Comparison of ENCODE assay signal across 12 mouse cellular contexts in the genomic region with DNA sequence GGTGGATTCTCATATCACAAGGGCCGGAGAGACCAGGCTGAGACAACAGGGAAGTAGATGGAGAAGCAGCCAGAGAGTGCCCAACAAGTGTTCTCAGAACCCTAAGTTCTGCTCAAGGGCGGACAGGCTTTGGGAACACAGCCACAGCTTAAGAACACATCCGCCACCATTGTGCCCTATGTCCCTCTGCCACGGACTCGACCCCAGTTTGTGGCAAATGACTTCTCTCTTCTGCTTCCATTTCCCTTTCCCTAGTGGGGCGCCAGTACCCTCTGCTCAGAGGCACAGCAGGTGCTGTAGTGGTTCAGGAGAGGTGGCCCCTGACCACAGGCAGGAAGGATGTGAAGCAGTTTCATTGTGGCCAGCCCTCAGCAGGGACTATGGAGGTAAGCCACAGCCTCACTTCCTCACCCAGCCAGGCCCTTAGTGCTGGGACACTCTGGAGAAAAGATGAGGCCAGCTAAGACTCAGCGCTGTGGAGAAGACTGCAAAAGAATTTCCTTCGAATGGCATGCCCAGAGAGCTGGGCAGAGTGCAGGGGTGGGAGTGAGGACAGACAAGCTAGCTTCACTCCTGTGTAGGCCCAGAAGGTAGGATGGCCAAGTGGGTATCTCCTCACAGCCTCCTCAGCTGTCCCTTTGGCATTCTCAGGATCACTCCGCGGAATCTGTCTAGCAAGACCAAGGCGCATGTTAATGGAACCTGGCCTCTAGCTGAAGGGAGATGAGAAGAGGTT. TPM values are rescaled to one million over a fixed set of nuclear protein-coding genes. Genes with fewer than 3 reads are reported as not detected.
A peak's percentile ranks its signal among the peaks of the same experiment; 100 is the strongest.
DNase-seq lines count a peak whose midpoint lies in the region; ATAC-seq and TF ChIP-seq lines count a peak whose summit lies in the region.
"Had no signal": no experiment of that assay in that cellular context is flagged by ENCODE, and none has a peak within 500 bp of the region (broad histone marks: within the 10 kb centered on the region; RNA-seq: fewer than 3 reads in every experiment).

No protein-coding gene starts in this region.

- H3K36me3 ChIP-seq in kidney, postnatal 0 days (ENCODE audit: insufficient read depth, low read length), result no peaks in the 10 kb centered on the region
- no peaks in the 10 kb centered on the region for H3K36me3 ChIP-seq in intestine, postnatal 0 days (ENCODE audit: control insufficient read depth, insufficient read depth)
- H3K36me3 ChIP-seq in midbrain, embryonic 13.5 days, result no peaks in the 10 kb centered on the region
- no peaks in the 10 kb centered on the region for H3K36me3 ChIP-seq in forebrain, embryonic 12.5 days (replicated peaks)
- H3K36me3 ChIP-seq: hindbrain, embryonic 12.5 days had no signal

- no peaks in the 10 kb centered on the region for H3K27me3 ChIP-seq in kidney, postnatal 0 days (ENCODE audit: insufficient read depth, low read length)
- no peaks in the 10 kb centered on the region for H3K27me3 ChIP-seq in intestine, postnatal 0 days (replicated peaks; ENCODE audit: control insufficient read depth, insufficient read depth, low read length)
- no peaks in the 10 kb centered on the region for H3K27me3 ChIP-seq in midbrain, embryonic 13.5 days
- H3K27me3 ChIP-seq in forebrain, embryonic 12.5 days, result no peaks in the 10 kb centered on the region
- H3K27me3 ChIP-seq: hindbrain, embryonic 12.5 days; Patski had no signal

- peak overlapping the region; percentile 55; the same call in 1 of the 2 replicates for H3K27ac ChIP-seq in kidney, postnatal 0 days
- H3K27ac ChIP-seq in bone marrow, adult 2 months (ENCODE audit: control insufficient read depth, insufficient read depth, low read depth, low read length, poor library complexity), result peak overlapping the region; percentile 89
- H3K27ac ChIP-seq in intestine, postnatal 0 days (ENCODE audit: low read depth, low read length), result peak overlapping the region; percentile 47; the same call in 1 of the 2 replicates
- no peak overlapping the region for H3K27ac ChIP-seq in midbrain, embryonic 13.5 days
- H3K27ac ChIP-seq in layer of hippocampus, adult 2 months, result no peak overlapping the region
- no peak overlapping the region for H3K27ac ChIP-seq in forebrain, embryonic 12.5 days
- H3K27ac ChIP-seq: hindbrain, embryonic 12.5 days had no signal

- TF ChIP-seq POLR2A in bone marrow, adult 2 months (IDR thresholded peaks at IDR 0.05; ENCODE audit: borderline replicate concordance, control insufficient read depth, low read depth, low read length), result no peak

- no peak for DNase-seq in kidney, postnatal 0 days (ENCODE audit: low spot score)
- no peak for DNase-seq in kidney, postnatal 25 days
- DNase-seq in layer of hippocampus, adult 2 months (ENCODE audit: low spot score in 2 of 2), result no peak
- DNase-seq: cerebellum, adult 8-10 months; retina, postnatal 1 day had no signal

- H3K9ac ChIP-seq in kidney, postnatal 0 days (ENCODE audit: low read depth, low read length), result no peak overlapping the region
- no peak overlapping the region for H3K9ac ChIP-seq in intestine, postnatal 0 days (ENCODE audit: low read depth, low read length)
- no peak overlapping the region for H3K9ac ChIP-seq in midbrain, embryonic 13.5 days (replicated peaks)
- H3K9ac ChIP-seq in forebrain, embryonic 12.5 days, result no peak overlapping the region
- H3K9ac ChIP-seq: hindbrain, embryonic 12.5 days had no signal

- no peak overlapping the region for H3K4me3 ChIP-seq in kidney, postnatal 0 days (replicated peaks; ENCODE audit: low read depth, low read length)
- no peak overlapping the region for H3K4me3 ChIP-seq in bone marrow, adult 2 months (replicated peaks; ENCODE audit: control insufficient read depth, low read depth, low read length)
- no peak overlapping the region for H3K4me3 ChIP-seq in intestine, postnatal 0 days (ENCODE audit: low read depth, low read length)
- no peak overlapping the region for H3K4me3 ChIP-seq in midbrain, embryonic 13.5 days (replicated peaks)
- no peak overlapping the region for H3K4me3 ChIP-seq in layer of hippocampus, adult 2 months
- H3K4me3 ChIP-seq in forebrain, embryonic 12.5 days (replicated peaks), result no peak overlapping the region
- H3K4me3 ChIP-seq: hindbrain, embryonic 12.5 days had no signal

- no peak overlapping the region for H3K4me2 ChIP-seq in kidney, postnatal 0 days (ENCODE audit: low read length)
- H3K4me2 ChIP-seq in intestine, postnatal 0 days (replicated peaks; ENCODE audit: low read depth), result no peak overlapping the region
- no peak overlapping the region for H3K4me2 ChIP-seq in midbrain, embryonic 13.5 days (replicated peaks)
- no peak overlapping the region for H3K4me2 ChIP-seq in forebrain, embryonic 12.5 days
- H3K4me2 ChIP-seq: hindbrain, embryonic 12.5 days had no signal

- WGBS in kidney, postnatal 0 days, result 96% methylated on average over 11 of the region's 11 CpGs
- WGBS in bone marrow, adult 2 months, result 30% methylated on average over 11 of the region's 11 CpGs
- WGBS in intestine, postnatal 0 days, result 98% methylated on average over 11 of the region's 11 CpGs
- WGBS in midbrain, embryonic 13.5 days, result 96% methylated on average over 11 of the region's 11 CpGs
- WGBS in forebrain, embryonic 12.5 days, result 96% methylated on average over 11 of the region's 11 CpGs

- H3K4me1 ChIP-seq in kidney, postnatal 0 days (replicated peaks; ENCODE audit: insufficient read depth, low read length), result peaks cover 20% of the 10 kb centered on the region
- H3K4me1 ChIP-seq in bone marrow, adult 2 months (ENCODE audit: control insufficient read depth, insufficient read depth, low read length), result peaks cover 26% of the 10 kb centered on the region
- H3K4me1 ChIP-seq in intestine, postnatal 0 days (replicated peaks; ENCODE audit: control insufficient read depth, insufficient read depth, low read length), result 0 out of 2 replicates have a peak, but pooled peaks cover 6% of the 10 kb centered on the region
- peaks cover 12% of the 10 kb centered on the region for H3K4me1 ChIP-seq in midbrain, embryonic 13.5 days (replicated peaks)
- H3K4me1 ChIP-seq in forebrain, embryonic 12.5 days, result peaks cover 5% of the 10 kb centered on the region

- no peak for TF ChIP-seq CTCF in kidney, postnatal 0 days (IDR thresholded peaks at IDR 0.05; ENCODE audit: low read depth)
- TF ChIP-seq CTCF in bone marrow, adult 2 months (IDR thresholded peaks at IDR 0.05; ENCODE audit: control insufficient read depth, insufficient read depth, low read length), result peak; percentile 17; the same call in 1 of the 2 replicates
- no peak for TF ChIP-seq CTCF in intestine, postnatal 0 days (IDR thresholded peaks at IDR 0.05; ENCODE audit: low read depth)
- no peak for TF ChIP-seq CTCF in layer of hippocampus, adult 2 months (conservative IDR thresholded peaks at IDR 0.05)

- ATAC-seq in kidney, postnatal 0 days (replicated peaks; ENCODE audit: low FRiP score, low read depth), result no peak
- ATAC-seq in intestine, postnatal 0 days, result no peak
- ATAC-seq in monocyte, adult 5-6 weeks (replicated peaks; ENCODE audit: insufficient number of reproducible peaks, low FRiP score, low TSS enrichment, poor library complexity, severe bottlenecking), result peak; percentile 60
- no peak for ATAC-seq in midbrain, embryonic 13.5 days
- ATAC-seq in forebrain, embryonic 12.5 days (ENCODE audit: low FRiP score), result no peak

- H3K9me3 ChIP-seq in kidney, postnatal 0 days (replicated peaks; ENCODE audit: low read length), result no peaks in the 10 kb centered on the region
- H3K9me3 ChIP-seq in intestine, postnatal 0 days (ENCODE audit: control insufficient read depth), result no peaks in the 10 kb centered on the region
- no peaks in the 10 kb centered on the region for H3K9me3 ChIP-seq in midbrain, embryonic 13.5 days
- H3K9me3 ChIP-seq in forebrain, embryonic 12.5 days, result 0 out of 2 replicates have a peak, but pooled peaks cover 3% of the 10 kb centered on the region
- H3K9me3 ChIP-seq: hindbrain, embryonic 12.5 days had no signal

RNA-seq across cellular contexts. Expression of a gene that starts 19.9 kb away (rescaled TPM):
- 15.4 and 17.2 TPM in 2 replicates for polyA plus RNA-seq in kidney, postnatal 0 days (2015; fragmentation: Nextera tagmentation; extraction: Ambion mirVana)
- polyA plus RNA-seq in bone marrow, adult 2 months (2011; ENCODE audit: insufficient read depth, insufficient read length, low replicate concordance, missing spikeins), result 24.1 and 42.9 TPM in 2 replicates
- 2.9 and 3.8 TPM in 2 replicates for polyA plus RNA-seq in intestine, postnatal 0 days (2015; fragmentation: Nextera tagmentation; extraction: Ambion mirVana)
- 146 to 224 TPM (median 193 TPM) in 3 replicates for total RNA-seq in monocyte, adult 5-6 weeks (2017)
- 16.9 and 17.6 TPM in 2 replicates for polyA plus RNA-seq in midbrain, embryonic 13.5 days (2015; fragmentation: Nextera tagmentation; extraction: Ambion mirVana)
- total RNA-seq in layer of hippocampus, adult 2 months (2021), result 10 to 100 TPM; 12.4 to 15.4 TPM
- polyA plus RNA-seq in forebrain, embryonic 12.5 days (2016; fragmentation: Nextera tagmentation; extraction: Ambion mirVana), result 15.2 and 16.7 TPM in 2 replicates

Comparison
In these comparisons a context has a peak if more than half of its experiments do, and no peak if none do; other contexts are left out.
1. H3K27ac ChIP-seq: peak in kidney, postnatal 0 days (single experiment), bone marrow, adult 2 months (single experiment) and intestine, postnatal 0 days (single experiment); none in midbrain, embryonic 13.5 days (single experiment), layer of hippocampus, adult 2 months (single experiment) and forebrain, embryonic 12.5 days (single experiment).